Mouse (Mus musculus) skeletal muscle tissue, postnatal 0 days (tissue): Measurements from ENCODE around the gene Arhgef3. TPM values are rescaled to one million over a fixed set of nuclear protein-coding genes. Genes with fewer than 3 reads are reported as not detected.

Source experiments
- microRNA-seq, 2 experiments: library from miRNA; unstranded; fragments of <30 nt; microRNA quantifications; one replicate each; pipeline ENCODE4; 2016
- polyA plus RNA-seq: library from polyadenylated mRNA; unstranded; fragments of >200 nt; fragmentation: Nextera tagmentation; extraction: Ambion mirVana; gene quantifications from 2 replicates; pipeline ENCODE4 v1.2.1, GENCODE M21; 2015

Gene Arhgef3
- polyA plus RNA-seq: 13.9 and 14.0 TPM in 2 replicates

DNA sequence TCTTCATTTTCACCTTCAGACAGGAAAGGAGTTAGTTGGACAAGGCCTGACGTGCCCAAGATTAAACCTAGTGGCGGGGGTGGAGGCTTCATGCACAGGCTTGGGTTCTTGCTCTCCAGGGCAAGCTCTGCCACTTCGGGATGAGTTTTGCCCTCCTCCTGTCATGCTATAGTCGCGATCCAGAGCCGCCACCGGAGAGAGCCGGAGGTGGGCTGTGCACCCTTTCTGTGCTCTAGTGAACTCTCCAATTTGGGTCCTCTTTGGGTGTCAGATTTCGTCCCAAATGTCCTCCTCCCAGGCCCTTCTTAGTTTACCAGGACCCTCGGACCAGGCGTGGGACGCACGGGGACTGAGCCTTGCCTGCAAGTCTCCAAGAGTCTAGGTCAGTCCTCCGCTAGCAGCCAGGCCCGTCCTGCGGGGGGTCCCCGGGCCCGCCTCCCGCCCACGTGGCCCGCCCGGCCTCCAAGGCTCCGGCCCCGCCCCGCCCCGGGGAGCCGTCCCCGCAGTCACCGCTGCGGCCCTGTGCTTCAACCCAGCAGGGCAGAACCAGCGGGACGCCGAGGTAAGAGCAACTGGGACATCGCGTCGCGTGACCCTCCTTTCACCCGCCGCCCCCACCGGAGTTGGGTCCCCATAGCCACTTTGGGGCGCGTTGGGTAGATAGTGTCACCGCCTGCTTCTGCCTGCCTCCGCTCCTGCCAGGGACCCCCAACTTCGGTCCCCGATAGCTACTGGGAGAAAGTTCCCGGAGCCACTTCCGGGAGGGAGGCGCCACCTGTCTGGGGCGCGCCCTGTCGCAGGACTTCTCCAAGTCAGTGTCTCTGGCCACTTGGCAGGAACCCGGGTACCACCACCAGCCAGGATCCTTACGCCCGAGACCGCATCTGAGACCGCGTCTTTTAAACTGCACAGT, at the start of gene Arhgef3:
TSS of gene Arhgef3 (plus strand) at position 538 of the 913 bp plus-strand sequence.

GRCm38 (mm10) chr14:27428573-27428972, 313.9 kb downstream of the Arhgef3 start, which contains the start of gene Fam208a:
Gene Fam208a, plus strand, starts transcription at chr14:27428834.

Small RNAs within 50 kb of the gene (microRNA-seq; reads per million reads assigned to microRNA genes)
- gene Gm23633: 0 reads per million in 2 experiments

Other genes starting within 250 kb of the Arhgef3 start
- gene Asb14, start 220.3 kb upstream of the Arhgef3 start, polyA plus RNA-seq: 4.8 and 5.1 TPM in 2 replicates
- 28.9 and 29.3 TPM in 2 replicates for gene Appl1, start 143.7 kb upstream of the Arhgef3 start, polyA plus RNA-seq
- 0.44 TPM in 1 of 2 replicates, not detected in the other for gene Hesx1, start 120.5 kb upstream of the Arhgef3 start, polyA plus RNA-seq
- 1.2 and 1.5 TPM in 2 replicates for gene Il17rd, start 76.0 kb upstream of the Arhgef3 start, polyA plus RNA-seq